Mouse (Mus musculus): ENCODE measurements at regions not wholly inside any gene's neighbourhood (a gene's known extent, or its start where the extent isn't known, plus 50 kb on each side); places are given as distances from the start of the nearest gene placed in this dataset.

DNA sequence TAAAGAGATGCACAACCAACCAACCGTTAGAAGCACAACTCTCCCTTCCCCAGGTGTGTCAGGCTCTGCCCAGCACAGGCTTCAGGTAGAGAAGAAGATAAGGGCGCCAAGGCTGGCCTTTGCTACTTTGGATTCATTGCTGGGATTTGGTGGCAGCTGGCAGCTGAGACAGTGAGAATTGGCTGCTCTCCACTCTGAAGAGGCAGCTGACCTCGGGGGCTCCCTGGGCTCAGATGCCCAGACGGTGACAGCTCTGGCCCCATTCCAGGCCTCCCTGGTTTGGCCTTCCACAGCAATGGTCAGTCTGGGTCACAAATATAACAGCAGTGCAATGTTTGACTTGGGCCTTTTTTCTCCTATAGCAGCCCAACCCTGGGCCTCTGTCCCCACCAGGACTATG, 411.9 kb downstream of the Bcor start:
- peak; percentile 46 to 54 for DNase-seq
- intact Hi-C loops (cut with DNase I), result no loop called here

GRCm38 (mm10) chrX:11752513-11752912, 407.6 kb downstream of the Bcor start:
- no peak for DNase-seq
- intact Hi-C loops (cut with DNase I), result no loop called here

DNA sequence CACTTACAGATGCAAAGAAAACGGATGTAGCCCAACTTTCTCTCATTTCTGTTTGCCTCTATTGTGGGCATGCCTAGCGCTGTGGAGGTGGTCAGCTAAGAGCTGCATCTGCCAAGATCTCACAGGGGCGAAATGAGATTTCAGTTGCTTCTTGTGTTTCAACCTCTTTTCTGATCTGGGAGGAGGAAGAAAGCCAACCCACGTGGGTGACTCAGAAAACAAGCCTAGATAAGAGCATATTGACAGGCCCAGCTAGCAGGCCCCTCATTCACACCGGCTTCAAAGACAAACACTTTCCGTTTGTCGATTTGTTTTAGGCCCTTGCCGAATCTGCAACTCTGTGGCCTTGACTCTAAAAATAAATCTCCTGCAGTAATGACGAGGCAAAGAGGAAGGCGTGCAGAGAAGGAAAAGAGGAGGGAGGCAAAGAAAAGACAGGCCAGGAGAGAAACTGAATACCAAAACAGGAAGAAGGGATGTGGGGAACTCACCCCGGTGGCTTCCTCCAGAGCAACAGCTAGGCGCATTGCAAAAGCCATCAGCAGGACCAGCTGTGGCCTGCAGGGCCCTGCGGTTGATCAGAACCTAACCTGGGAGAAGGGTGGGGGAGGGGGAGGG, 407.1 kb downstream of the Bcor start:
- intact Hi-C loops (cut with DNase I), result no loop called here
- DNase-seq, result no peak

DNA sequence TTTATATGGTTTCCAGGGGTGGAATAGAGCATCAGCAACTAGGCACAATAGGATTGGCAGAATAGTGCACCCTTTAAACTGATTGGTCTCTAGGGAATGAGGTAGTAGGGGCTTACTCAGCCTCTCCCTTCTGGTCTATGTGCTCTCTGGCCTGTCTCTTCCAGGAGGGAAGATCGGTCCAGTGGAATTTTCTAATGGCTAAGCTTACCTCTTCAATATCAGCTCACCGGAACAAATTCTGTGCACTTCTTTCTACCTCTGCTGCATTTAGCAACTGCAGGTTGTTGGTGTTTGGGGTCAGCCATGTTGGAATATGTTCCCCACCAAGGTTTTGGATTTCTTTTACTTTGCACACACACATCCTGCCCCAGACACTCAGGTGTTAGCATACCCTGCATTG, 405.1 kb downstream of the Bcor start:
- intact Hi-C loops (cut with DNase I), result no loop called here
- DNase-seq, result no peak

- intact Hi-C loops (cut with DNase I), result no loop called here
- DNase-seq, result no peak
Observed at GRCm38 (mm10) chrX:11763351-11764082, 396.6 kb downstream of the Bcor start.

- DNase-seq, result no peak
- intact Hi-C loops (cut with DNase I), result no loop called here
Observed at GRCm38 (mm10) chrX:11776236-11776899, 383.8 kb downstream of the Bcor start.

DNA sequence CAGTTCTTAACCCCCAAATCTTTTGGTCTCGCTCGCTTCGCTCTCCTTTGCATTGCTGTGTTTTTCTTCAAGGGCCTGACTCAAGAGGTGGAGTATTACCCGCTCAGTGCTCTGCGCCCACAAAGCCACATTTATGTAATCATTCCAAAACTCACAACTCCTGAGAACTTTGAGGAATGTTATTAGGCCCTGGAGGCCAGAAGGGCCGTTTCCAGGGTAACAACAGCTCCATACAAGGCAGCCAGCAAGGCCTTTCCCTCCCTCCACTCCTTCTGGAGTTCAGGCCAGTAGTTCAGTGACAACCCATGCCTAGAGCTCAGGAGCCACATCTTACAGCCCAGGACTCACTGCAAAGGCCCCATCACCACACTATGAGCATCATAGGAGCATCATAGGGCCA, 365.1 kb downstream of the Bcor start:
- intact Hi-C loops (cut with DNase I), result no loop called here

DNA sequence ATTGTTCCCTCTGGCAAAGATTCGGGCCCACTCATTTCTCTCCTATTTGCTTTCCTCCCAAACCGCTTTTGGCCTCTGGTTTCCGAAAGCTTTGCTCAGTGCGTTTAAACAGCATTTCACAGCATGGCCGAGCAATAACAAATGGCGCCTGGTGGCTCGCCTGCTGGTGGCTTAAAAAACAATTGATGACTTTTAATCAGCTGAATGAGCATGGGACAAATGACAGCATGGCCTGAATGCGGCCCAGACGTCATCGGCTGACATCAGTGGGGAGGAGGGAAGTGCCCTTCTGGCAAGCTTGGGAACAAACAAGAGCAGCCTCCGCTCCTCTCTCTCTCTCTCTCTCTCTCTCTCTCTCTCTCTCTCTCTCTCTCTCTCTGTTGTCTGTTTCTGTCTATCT, 362.3 kb downstream of the Bcor start:
- DNase-seq, result peak in 1 of 2 experiments; percentile 32
- intact Hi-C loops (cut with DNase I), result no loop called here

More for the DNA sequence above, 365.1 kb downstream of the Bcor start:
- no peak for DNase-seq

DNA sequence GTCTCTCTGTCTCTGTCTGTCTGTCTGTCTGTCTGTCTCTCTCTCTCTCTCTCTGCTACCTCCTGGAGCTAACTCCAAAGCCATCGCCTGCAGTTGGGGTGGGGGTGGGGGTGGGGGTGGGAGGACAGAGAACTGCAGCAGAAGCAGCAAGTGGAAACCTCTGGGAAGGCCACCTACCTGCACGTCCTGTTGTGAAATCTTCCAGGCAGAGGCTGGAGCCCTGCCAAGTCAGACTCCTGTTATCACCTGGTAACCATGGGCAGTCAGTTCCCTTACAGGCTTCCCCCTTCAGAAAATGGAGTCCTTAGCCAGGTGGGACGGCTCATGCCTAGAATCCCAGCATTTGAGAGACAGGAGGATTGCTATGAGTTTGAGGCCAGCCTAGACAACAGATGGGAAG, 361.8 kb downstream of the Bcor start:
- intact Hi-C loops (cut with DNase I), result no loop called here
- no peak for DNase-seq

GRCm38 (mm10) chrX:11800400-11800941, 359.7 kb downstream of the Bcor start:
- intact Hi-C loops (cut with DNase I), result loop anchor here (5.0 to 10.0 kb wide), 2 partner anchors 277 to 334 kb away; no protein-coding TSS in a partner anchor

GRCm38 (mm10) chrX:11801208-11801607, 358.9 kb downstream of the Bcor start:
- DNase-seq, result no peak
- intact Hi-C loops (cut with DNase I), result loop anchor here (5.0 to 10.0 kb wide), 2 partner anchors 276 to 334 kb away; no protein-coding TSS in a partner anchor

More at GRCm38 (mm10) chrX:11800400-11800941, 359.7 kb downstream of the Bcor start:
- no peak for DNase-seq

- intact Hi-C loops (cut with DNase I), result loop anchor here (5.0 to 10.0 kb wide), 2 partner anchors 276 to 333 kb away; no protein-coding TSS in a partner anchor
- DNase-seq, result no peak
Observed at GRCm38 (mm10) chrX:11801621-11802020, 358.5 kb downstream of the Bcor start.

DNA sequence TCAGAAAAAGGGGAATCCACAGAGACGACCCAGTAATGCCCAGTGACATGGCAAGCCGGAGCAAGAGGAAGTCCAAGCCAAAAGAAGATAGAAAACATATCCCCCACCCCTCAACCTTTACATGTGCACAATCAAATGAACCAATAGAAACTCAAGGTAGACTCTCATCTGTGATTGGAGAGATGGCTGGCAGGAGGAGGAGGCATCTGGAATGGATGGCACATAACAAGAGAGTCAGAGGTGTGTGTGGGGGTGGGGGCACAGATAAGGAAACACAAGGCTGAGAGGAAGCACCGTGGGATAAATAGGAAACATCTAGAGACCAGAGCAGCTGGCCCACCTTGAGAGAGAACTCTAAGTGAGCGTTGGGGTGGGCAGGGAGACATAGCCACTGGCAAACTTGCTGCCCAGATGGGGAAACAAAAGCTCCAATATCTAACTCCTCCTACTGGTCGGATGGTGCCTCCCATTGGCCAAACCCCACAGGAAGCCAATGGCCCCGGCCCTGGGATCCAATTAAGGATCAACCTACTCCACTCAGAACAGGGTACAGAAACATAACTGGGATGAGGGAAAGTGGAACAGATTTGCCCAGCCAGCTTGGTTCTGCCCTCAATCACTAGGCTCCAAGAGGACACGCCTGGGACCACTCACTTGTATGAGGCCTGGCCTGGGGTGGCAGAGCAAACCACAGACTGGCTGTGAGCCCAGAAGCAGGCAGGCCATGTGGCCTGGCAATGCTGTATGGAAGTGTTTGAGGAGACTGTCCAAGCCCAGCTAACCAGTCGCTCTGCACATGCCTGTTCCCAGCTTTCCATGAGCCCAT, 357.9 kb downstream of the Bcor start:
- DNase-seq, result no peak
- intact Hi-C loops (cut with DNase I), result loop anchor here (5.0 to 10.0 kb wide), 2 partner anchors 275 to 333 kb away; no protein-coding TSS in a partner anchor

DNA sequence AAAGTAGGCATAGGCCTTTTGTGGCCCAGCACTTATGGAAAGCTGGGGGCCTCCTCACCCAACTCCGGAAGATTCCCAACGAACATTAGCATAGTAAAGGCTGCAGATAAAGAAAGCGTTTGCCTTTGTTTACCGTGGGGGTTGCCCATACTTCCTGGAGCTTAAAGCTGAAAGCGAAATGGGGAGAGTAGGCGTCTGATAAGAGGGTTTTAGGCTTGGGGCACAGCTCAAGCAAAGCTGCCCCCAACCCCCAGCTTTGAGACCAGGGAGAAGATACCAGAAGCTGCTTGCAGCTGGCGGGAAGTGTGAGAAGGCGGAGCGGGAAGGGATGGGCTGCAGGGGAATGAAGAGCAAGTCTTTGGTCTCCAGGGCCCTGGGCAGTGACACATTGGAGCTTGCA, 356.9 kb downstream of the Bcor start:
- no peak for DNase-seq
- intact Hi-C loops (cut with DNase I), result loop anchor here (5.0 to 10.0 kb wide), 2 partner anchors 274 to 332 kb away; no protein-coding TSS in a partner anchor

- intact Hi-C loops (cut with DNase I), result loop anchor here (2.0 to 10.0 kb wide), 3 partner anchors 30 to 328 kb away; no protein-coding TSS in a partner anchor
- DNase-seq, result no peak
Observed at GRCm38 (mm10) chrX:11806896-11807252, 353.3 kb downstream of the Bcor start.

GRCm38 (mm10) chrX:11807253-11807882, 352.8 kb downstream of the Bcor start:
- intact Hi-C loops (cut with DNase I), result loop anchor here (2.0 to 10.0 kb wide), 3 partner anchors 29 to 327 kb away; no protein-coding TSS in a partner anchor
- peak; percentile 20 to 30 for DNase-seq

- intact Hi-C loops (cut with DNase I), result loop anchor here (2.0 to 10.0 kb wide), 3 partner anchors 29 to 327 kb away; no protein-coding TSS in a partner anchor
- no peak for DNase-seq
Observed at GRCm38 (mm10) chrX:11807883-11808262, 352.3 kb downstream of the Bcor start.

- intact Hi-C loops (cut with DNase I), result loop anchor here (5.0 to 10.0 kb wide), 2 partner anchors 198 to 326 kb away; no protein-coding TSS in a partner anchor
- DNase-seq, result no peak
Observed at GRCm38 (mm10) chrX:11808911-11809310, 351.2 kb downstream of the Bcor start.

DNA sequence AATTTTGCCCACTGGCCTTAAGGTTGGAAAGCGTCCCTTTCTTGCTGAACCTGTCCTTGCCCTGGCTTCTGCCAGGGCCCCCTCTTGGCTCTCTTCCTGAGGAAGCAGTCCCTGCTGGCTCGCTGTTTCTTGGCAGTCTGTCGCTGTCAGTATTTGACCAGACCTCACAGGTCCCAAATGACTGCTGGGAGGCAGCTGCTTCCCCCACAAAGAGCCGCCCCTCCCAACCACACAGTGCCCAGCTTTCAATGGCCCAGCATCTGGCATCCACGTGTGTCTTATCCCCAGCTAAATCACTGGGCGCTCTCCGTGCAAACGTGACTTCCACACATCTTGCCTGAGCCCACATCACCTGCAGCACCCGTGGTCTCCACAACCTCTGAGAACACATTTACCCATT, 345.3 kb downstream of the Bcor start:
- intact Hi-C loops (cut with DNase I), result no loop called here
- no peak for DNase-seq

Data from heart, postnatal 36 days (tissue).